In genomic region chr4:145233487-145234228, GRCm38 (mm10) we compare ENCODE assay signal across 8 mouse cellular contexts. TPM values are rescaled to one million over a fixed set of nuclear protein-coding genes. Genes with fewer than 3 reads are reported as not detected.
DNase-seq lines count a peak whose midpoint lies in the region; ATAC-seq and TF ChIP-seq lines count a peak whose summit lies in the region.

No protein-coding gene starts in this region.

- no peak overlapping the region for H3K4me2 ChIP-seq in hindbrain, embryonic 14.5 days (replicated peaks)
- no peak overlapping the region for H3K4me2 ChIP-seq in heart, postnatal 0 days (ENCODE audit: low read depth, low read length)
- no peak overlapping the region for H3K4me2 ChIP-seq in hindbrain, postnatal 0 days (ENCODE audit: low read depth, low read length)

- no peak for TF ChIP-seq EP300 in heart, postnatal 0 days (IDR thresholded peaks at IDR 0.05; ENCODE audit: low read depth)

- peak overlapping the region; percentile 54 for H3K27ac ChIP-seq in hindbrain, embryonic 10.5 days
- no peak overlapping the region for H3K27ac ChIP-seq in hindbrain, embryonic 14.5 days
- peak overlapping the region; percentile 59 for H3K27ac ChIP-seq in heart, postnatal 0 days (ENCODE audit: low read depth)
- no peak overlapping the region for H3K27ac ChIP-seq in hindbrain, postnatal 0 days

- peaks cover 8% of the 10 kb centered on the region for H3K4me1 ChIP-seq in hindbrain, embryonic 10.5 days (replicated peaks)
- H3K4me1 ChIP-seq in hindbrain, embryonic 14.5 days (replicated peaks; ENCODE audit: control insufficient read depth, insufficient read depth, low read length): no peaks in the 10 kb centered on the region
- H3K4me1 ChIP-seq in heart, postnatal 0 days (ENCODE audit: control insufficient read depth, insufficient read depth): peaks cover 3% of the 10 kb centered on the region; the same call in 1 of the 2 replicates
- no peaks in the 10 kb centered on the region for H3K4me1 ChIP-seq in hindbrain, postnatal 0 days (ENCODE audit: insufficient read depth, low read length)

- H3K36me3 ChIP-seq in hindbrain, embryonic 10.5 days: no peaks in the 10 kb centered on the region
- H3K36me3 ChIP-seq in hindbrain, embryonic 14.5 days (replicated peaks; ENCODE audit: control insufficient read depth, insufficient read depth): no peaks in the 10 kb centered on the region
- no peaks in the 10 kb centered on the region for H3K36me3 ChIP-seq in heart, postnatal 0 days (replicated peaks; ENCODE audit: control insufficient read depth, insufficient read depth, low read length)
- H3K36me3 ChIP-seq in hindbrain, postnatal 0 days (ENCODE audit: insufficient read depth, low read length): no peaks in the 10 kb centered on the region

- ATAC-seq in hindbrain, embryonic 14.5 days (ENCODE audit: low FRiP score): no peak
- ATAC-seq in heart, postnatal 0 days (ENCODE audit: insufficient read depth, low read depth): peak; percentile 30; the same call in 1 of the 2 replicates
- ATAC-seq in hindbrain, postnatal 0 days: no peak

- no peaks in the 10 kb centered on the region for H3K27me3 ChIP-seq in hindbrain, embryonic 10.5 days (ENCODE audit: insufficient read depth, poor library complexity, severe bottlenecking)
- H3K27me3 ChIP-seq in hindbrain, embryonic 14.5 days (ENCODE audit: control insufficient read depth, insufficient read depth, low read length): no peaks in the 10 kb centered on the region
- no peaks in the 10 kb centered on the region for H3K27me3 ChIP-seq in heart, postnatal 0 days (ENCODE audit: control insufficient read depth, insufficient read depth, low read length)
- H3K27me3 ChIP-seq in hindbrain, postnatal 0 days (ENCODE audit: insufficient read depth, low read length): no peaks in the 10 kb centered on the region

- no peaks in the 10 kb centered on the region for H3K9me3 ChIP-seq in hindbrain, embryonic 10.5 days
- H3K9me3 ChIP-seq in hindbrain, embryonic 14.5 days (ENCODE audit: control insufficient read depth, low read length): no peaks in the 10 kb centered on the region
- no peaks in the 10 kb centered on the region for H3K9me3 ChIP-seq in heart, postnatal 0 days (replicated peaks; ENCODE audit: control insufficient read depth, low read length)
- H3K9me3 ChIP-seq in hindbrain, postnatal 0 days (ENCODE audit: low read length): no peaks in the 10 kb centered on the region

- no peak for TF ChIP-seq CTCF in heart, postnatal 0 days (IDR thresholded peaks at IDR 0.05; ENCODE audit: low read depth)
- TF ChIP-seq CTCF in hindbrain, postnatal 0 days (IDR thresholded peaks at IDR 0.05; ENCODE audit: low read depth): no peak

- no peak overlapping the region for H3K9ac ChIP-seq in hindbrain, embryonic 14.5 days
- H3K9ac ChIP-seq in heart, postnatal 0 days (replicated peaks; ENCODE audit: low read depth, low read length): no peak overlapping the region
- H3K9ac ChIP-seq in hindbrain, postnatal 0 days (replicated peaks; ENCODE audit: low read length): no peak overlapping the region

- DNase-seq in hindbrain, embryonic 10.5 days (ENCODE audit: low spot score): no peak
- no peak for DNase-seq in hindbrain, embryonic 14.5 days (ENCODE audit: low spot score)
- DNase-seq in Muller cell, postnatal 12 days (ENCODE audit: inconsistent ontology term): peak; percentile 45
- peak; percentile 30 for DNase-seq in heart, postnatal 0 days (ENCODE audit: low spot score)
- peak; percentile 54 to 63 for DNase-seq in lung, postnatal 4 days
- DNase-seq in right cerebral cortex, adult 2 months (ENCODE audit: low spot score in 2 of 2): no peak
- DNase-seq in hindbrain, postnatal 0 days (ENCODE audit: low spot score): no peak
- no peak for DNase-seq in yolk sac, embryonic 10.5 days (ENCODE audit: low spot score)

- H3K4me3 ChIP-seq in hindbrain, embryonic 10.5 days: no peak overlapping the region
- no peak overlapping the region for H3K4me3 ChIP-seq in hindbrain, embryonic 14.5 days (replicated peaks; ENCODE audit: low read length)
- no peak overlapping the region for H3K4me3 ChIP-seq in heart, postnatal 0 days (ENCODE audit: low read depth, low read length)
- H3K4me3 ChIP-seq in hindbrain, postnatal 0 days (ENCODE audit: low read length): no peak overlapping the region

- WGBS in hindbrain, embryonic 10.5 days: 27% methylated on average over 3 of the region's 3 CpGs
- 24% methylated on average over 3 of the region's 3 CpGs for WGBS in hindbrain, embryonic 14.5 days
- 41% methylated on average over 3 of the region's 3 CpGs for WGBS in heart, postnatal 0 days
- 30% methylated on average over 3 of the region's 3 CpGs for WGBS in hindbrain, postnatal 0 days

RNA-seq across cellular contexts. Expression of gene Tnfrsf1b, which starts 13.0 kb away (rescaled TPM):
- 2.8 and 3.1 TPM in 2 replicates for polyA plus RNA-seq in hindbrain, embryonic 10.5 days (2016; fragmentation: Nextera tagmentation; extraction: Ambion mirVana)
- 4.4 and 4.7 TPM in 2 replicates for polyA plus RNA-seq in hindbrain, embryonic 14.5 days (2014; fragmentation: Nextera tagmentation; extraction: Ambion mirVana)
- 11.1 and 26.5 TPM in 2 replicates for total RNA-seq in heart, postnatal 0 days (2014; rRNA removed; ENCODE audit: low replicate concordance)
- polyA plus RNA-seq in heart, postnatal 0 days (2015; fragmentation: Nextera tagmentation; extraction: Ambion mirVana): 2.0 TPM in 2 replicates
- total RNA-seq in hindbrain, postnatal 0 days (2014; rRNA removed): 7.3 and 36.8 TPM in 2 replicates
- 2.5 and 2.9 TPM in 2 replicates for polyA plus RNA-seq in hindbrain, postnatal 0 days (2015; fragmentation: Nextera tagmentation; extraction: Ambion mirVana)

RNA-seq across cellular contexts. Expression of gene Vps13d, which starts 38.9 kb away (rescaled TPM):
- 4.9 and 6.1 TPM in 2 replicates for polyA plus RNA-seq in hindbrain, embryonic 10.5 days (2016; fragmentation: Nextera tagmentation; extraction: Ambion mirVana)
- polyA plus RNA-seq in hindbrain, embryonic 14.5 days (2014; fragmentation: Nextera tagmentation; extraction: Ambion mirVana): 12.1 and 12.7 TPM in 2 replicates
- total RNA-seq in heart, postnatal 0 days (2014; rRNA removed; ENCODE audit: low replicate concordance): 32.2 and 42.6 TPM in 2 replicates
- polyA plus RNA-seq in heart, postnatal 0 days (2015; fragmentation: Nextera tagmentation; extraction: Ambion mirVana): 7.6 and 9.0 TPM in 2 replicates
- total RNA-seq in hindbrain, postnatal 0 days (2014; rRNA removed): 32.8 and 35.3 TPM in 2 replicates
- polyA plus RNA-seq in hindbrain, postnatal 0 days (2015; fragmentation: Nextera tagmentation; extraction: Ambion mirVana): 7.8 and 8.6 TPM in 2 replicates

Comparison
In these comparisons a context has a peak if more than half of its experiments do, and no peak if none do; other contexts are left out.
1. H3K27ac ChIP-seq: peak in hindbrain, embryonic 10.5 days (single experiment) and heart, postnatal 0 days (single experiment); none in hindbrain, embryonic 14.5 days (single experiment) and hindbrain, postnatal 0 days (single experiment).
2. DNase-seq: peak in Muller cell, postnatal 12 days (single experiment), heart, postnatal 0 days (single experiment) and lung, postnatal 4 days (2 of 2); none in hindbrain, embryonic 10.5 days (single experiment), hindbrain, embryonic 14.5 days (single experiment), right cerebral cortex, adult 2 months (0 of 2), hindbrain, postnatal 0 days (single experiment) and yolk sac, embryonic 10.5 days (single experiment).